Mouse (Mus musculus) urinary bladder, postnatal 14 days (tissue): Measurements from ENCODE around the gene Prdx2.
A peak's percentile ranks its signal among the peaks of the same experiment; 100 is the strongest.

Source experiments
- DNase-seq: peaks from one replicate; pipeline ENCODE4 v3.0.0; 2021; ENCODE audit warnings: low spot score

The Prdx2 gene

GRCm38 (mm10) chr8:84969241-84970134, at the start of gene Prdx2, which contains the start of the genes Gm49661 and Rnaseh2a:
Gene Prdx2, plus strand, starts transcription at chr8:84969587.
Gene Gm49661, minus strand, starts transcription at chr8:84969433.
Gene Rnaseh2a, minus strand, starts transcription at chr8:84969767.
- peak; percentile 80 for DNase-seq

- DNase-seq: no peak
Observed at GRCm38 (mm10) chr8:84921596-84921995, 47.8 kb upstream of the Prdx2 start.

GRCm38 (mm10) chr8:84925557-84925956, 43.8 kb upstream of the Prdx2 start:
- no peak for DNase-seq

- DNase-seq: no peak
Observed at GRCm38 (mm10) chr8:84927513-84927912, 41.9 kb upstream of the Prdx2 start.

GRCm38 (mm10) chr8:84928456-84929306, 40.7 kb upstream of the Prdx2 start:
- peak; percentile 69 for DNase-seq

- no peak for DNase-seq
Observed at GRCm38 (mm10) chr8:84930582-84930981, 38.8 kb upstream of the Prdx2 start.

GRCm38 (mm10) chr8:84933767-84934559, 35.4 kb upstream of the Prdx2 start:
- no peak for DNase-seq

- DNase-seq: no peak
Observed at GRCm38 (mm10) chr8:84934860-84935259, 34.5 kb upstream of the Prdx2 start.

GRCm38 (mm10) chr8:84935489-84935888, 33.9 kb upstream of the Prdx2 start:
- DNase-seq: no peak

GRCm38 (mm10) chr8:84936041-84936961, 33.1 kb upstream of the Prdx2 start:
- DNase-seq: no peak

- peak; percentile 49 for DNase-seq
Observed at GRCm38 (mm10) chr8:84936962-84937546, 32.3 kb upstream of the Prdx2 start, which contains the start of gene Mast1. Gene Mast1, minus strand, starts transcription at chr8:84937359.

GRCm38 (mm10) chr8:84937620-84938485, 31.5 kb upstream of the Prdx2 start:
- no peak for DNase-seq

GRCm38 (mm10) chr8:84943699-84944098, 25.7 kb upstream of the Prdx2 start:
- no peak for DNase-seq

- DNase-seq: no peak
Observed at GRCm38 (mm10) chr8:84944478-84945160, 24.8 kb upstream of the Prdx2 start.

- DNase-seq: no peak
Observed at GRCm38 (mm10) chr8:84945235-84945632, 24.2 kb upstream of the Prdx2 start.

- no peak for DNase-seq
Observed at GRCm38 (mm10) chr8:84945633-84946527, 23.5 kb upstream of the Prdx2 start.

- no peak for DNase-seq
Observed at GRCm38 (mm10) chr8:84946528-84947240, 22.7 kb upstream of the Prdx2 start, which contains the start of gene Rtbdn. Gene Rtbdn, plus strand, starts transcription at chr8:84946991.
